Mouse (Mus musculus) embryonic facial prominence, embryonic 11.5 days (tissue): ENCODE results near the gene Plxna2. TPM values are rescaled to one million over a fixed set of nuclear protein-coding genes. Genes with fewer than 3 reads are reported as not detected.

Experiments used
- microRNA-seq: library from miRNA; unstranded; fragments of <30 nt; microRNA quantifications from one replicate; pipeline ENCODE4, GENCODE M21; 2016; ENCODE audit warnings: borderline number of aligned reads
- polyA plus RNA-seq: library from polyadenylated mRNA; unstranded; fragments of >200 nt; fragmentation: Nextera tagmentation; extraction: Ambion mirVana; gene quantifications from 2 replicates; pipeline ENCODE4 v1.2.1, GENCODE M21; 2014

The Plxna2 gene
- polyA plus RNA-seq, 1 experiment from 2014 or later = 8.4 TPM

Small RNAs within 50 kb of the gene (microRNA-seq; reads per million reads assigned to microRNA genes)
- 4.7 reads per million, percentile 2 among the genes with 10 or more reads in this experiment for gene Mir3962
